Mouse (Mus musculus) left cerebral cortex, adult 2 months (tissue): ENCODE results near the gene Gucy2e. TPM values are rescaled to one million over a fixed set of nuclear protein-coding genes. Genes with fewer than 3 reads are reported as not detected.

Experiments used
- DNase-seq, 2 experiments: peaks; one replicate each; pipeline ENCODE4 v3.0.0; 2021 to 2022; ENCODE audit warnings: low spot score in 2 of 2, mixed read lengths in 1 of 2; ENCODE audit errors: extremely low spot score in 1 of 2
- H3K27ac ChIP-seq: fragments of 200-600 bp; 2 replicates; pipeline ENCODE4 v1.8.1; 2022
- H3K4me3 ChIP-seq: fragments of 200-600 bp; 2 replicates; pipeline ENCODE4 v1.8.1; 2022
- CTCF ChIP-seq: fragments of 200-600 bp; IDR thresholded peaks from 2 replicates; pipeline ENCODE4 v1.8.1; 2022; ENCODE audit warnings: antibody characterized with exemption, mild to moderate bottlenecking, moderate library complexity
- intact Hi-C: fragments of 180-260 bp; cut with DNase I; formaldehyde crosslinking; loops from one replicate; pipeline ENCODE4 v1.15.1; 2025
- total RNA-seq, 2 experiments: library from RNA; stranded (reverse); gene quantifications; 2 replicates each; pipeline ENCODE4 v1.2.3; 2021

Gene Gucy2e
- total RNA-seq, 2 experiments from 2014 or later = 1.0 to 1.3 TPM

DNA sequence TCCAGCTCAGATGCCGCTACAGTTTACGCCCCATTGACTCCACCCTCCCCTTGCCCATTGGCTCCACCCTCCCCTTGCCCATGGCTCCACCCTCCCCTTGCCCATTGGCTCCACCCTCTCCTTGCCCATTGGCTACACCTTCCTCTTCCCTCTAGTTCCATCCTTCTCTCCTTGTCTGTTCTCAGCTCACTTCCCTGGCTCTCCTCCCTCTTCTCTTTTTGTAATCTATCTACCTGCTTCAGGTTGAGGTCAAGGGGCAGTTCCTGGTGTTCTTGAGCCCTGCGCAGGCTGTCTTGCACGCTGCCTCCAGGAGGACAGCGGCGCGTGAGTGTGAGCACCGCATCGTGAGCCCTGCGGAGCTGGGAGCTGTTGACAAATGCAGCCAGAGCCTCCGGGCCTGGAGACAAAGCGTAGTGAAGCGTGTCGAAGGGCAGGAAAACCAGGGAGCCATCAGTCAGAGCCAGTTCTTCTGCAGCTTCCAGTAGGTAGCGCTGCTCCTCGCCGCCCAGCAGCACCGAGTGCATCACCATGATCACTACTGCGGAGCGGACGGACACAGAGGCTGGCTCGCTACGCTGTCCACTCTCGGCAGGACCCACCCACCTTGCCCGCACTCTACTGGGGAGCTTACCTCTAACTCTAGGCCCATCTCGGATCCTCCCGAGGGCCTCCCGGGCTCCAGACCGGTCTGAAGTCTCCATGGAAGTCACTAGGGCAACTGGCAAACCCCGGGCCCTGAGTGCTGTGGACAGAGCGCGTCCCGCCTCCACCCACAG lies 1.4 kb downstream of the Gucy2e start:
- DNase-seq = peak; percentile 68
- intact Hi-C loops = loop anchor here (2.0 to 5.0 kb wide), 2 partner anchors 43 to 173 kb away; no protein-coding TSS in a partner anchor
- Histone ChIP-seq H3K4me3 (peak overlapping the region; percentile 62), H3K27ac (peak overlapping the region; percentile 83)
- peak; percentile 34 for TF ChIP-seq CTCF

GRCm38 (mm10) chr11:69233141-69233540 lies 3.7 kb downstream of the Gucy2e start:
- intact Hi-C loops = loop anchor here (5.0 kb wide), 1 partner anchor 101 kb away; no protein-coding TSS in a partner anchor
- Histone ChIP-seq H3K4me3 (no peak overlapping the region), H3K27ac (no peak overlapping the region)
- no peak for TF ChIP-seq CTCF
- no peak for DNase-seq

DNA sequence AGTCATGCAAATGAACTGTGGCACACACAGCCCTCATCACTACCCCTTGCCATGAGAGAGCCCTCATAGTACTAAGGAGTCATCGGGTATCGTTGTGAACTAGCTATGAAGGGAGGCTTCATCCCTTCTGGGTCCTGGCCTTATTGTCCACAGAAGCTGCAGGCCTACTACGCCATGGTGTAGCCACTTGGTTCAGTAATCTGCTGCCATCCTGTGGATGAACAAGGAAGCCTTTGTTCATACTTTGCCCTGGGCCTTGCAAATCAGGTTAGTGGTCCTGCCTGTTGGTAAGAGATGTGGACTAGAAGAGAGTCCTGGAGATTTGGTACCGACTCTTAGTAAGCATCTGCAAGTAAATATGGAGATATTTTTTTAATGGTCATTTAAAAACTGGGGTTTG lies 6.4 kb downstream of the Gucy2e start:
- Histone ChIP-seq H3K4me3 (no peak overlapping the region), H3K27ac (no peak overlapping the region)
- intact Hi-C loops = loop anchor here (1.0 to 5.0 kb wide), 2 partner anchors 37 to 98 kb away; no protein-coding TSS in a partner anchor
- TF ChIP-seq CTCF = peak; percentile 37
- no peak for DNase-seq

GRCm38 (mm10) chr11:69225715-69226114 lies 11.1 kb downstream of the Gucy2e start:
- intact Hi-C loops = no loop called here
- no peak for TF ChIP-seq CTCF
- DNase-seq = no peak
- H3K4me3 ChIP-seq = no peak overlapping the region
- H3K27ac ChIP-seq = no peak overlapping the region

GRCm38 (mm10) chr11:69223101-69223500 lies 13.7 kb downstream of the Gucy2e start:
- no peak overlapping the region for H3K27ac ChIP-seq
- intact Hi-C loops = no loop called here
- no peak for TF ChIP-seq CTCF

DNA sequence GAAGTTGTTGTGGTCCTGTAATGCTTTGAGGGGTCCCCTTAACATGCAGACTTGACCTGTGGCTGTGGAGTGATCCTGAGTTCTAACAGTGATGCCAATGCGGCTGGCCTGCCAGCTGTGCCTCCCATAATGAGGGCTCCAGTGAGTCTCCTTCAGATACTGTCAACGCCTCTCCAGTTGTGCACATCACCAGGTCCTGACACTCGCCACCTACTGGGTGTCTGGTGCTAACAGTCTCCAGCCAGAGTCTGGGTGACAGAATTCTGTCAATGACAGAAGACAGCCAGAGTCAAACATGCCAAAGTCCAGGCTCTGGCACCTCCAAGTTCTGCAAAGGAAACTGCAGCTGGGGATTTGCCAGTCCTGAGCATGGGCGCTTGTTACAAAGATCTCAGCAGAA lies 15.8 kb downstream of the Gucy2e start:
- Histone ChIP-seq H3K4me3 (no peak overlapping the region), H3K27ac (no peak overlapping the region)
- intact Hi-C loops = no loop called here
- TF ChIP-seq CTCF = no peak
- DNase-seq = no peak

More at GRCm38 (mm10) chr11:69223101-69223500, 13.7 kb downstream of the Gucy2e start:
- no peak overlapping the region for H3K4me3 ChIP-seq
- no peak for DNase-seq

DNA sequence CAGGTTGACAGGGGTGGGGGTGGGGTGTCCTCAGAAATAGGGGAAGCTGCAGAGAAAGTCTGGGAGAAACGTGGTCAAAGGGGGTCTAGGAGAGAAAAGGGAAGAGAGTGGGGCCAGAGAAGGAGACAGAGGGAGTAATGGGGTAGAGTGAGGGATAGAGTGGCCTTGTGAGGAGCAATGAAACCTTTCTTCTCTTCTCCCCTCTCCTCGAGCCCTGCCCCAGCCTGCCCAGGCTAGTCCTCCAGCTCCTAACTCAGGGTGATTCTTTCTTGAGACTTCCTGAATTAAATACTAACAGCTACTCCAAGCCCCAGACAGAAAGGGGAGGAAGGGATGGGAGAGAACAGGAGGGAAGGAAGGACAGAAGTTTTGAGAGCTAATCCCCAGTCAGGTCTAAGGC lies 18.2 kb downstream of the Gucy2e start:
- TF ChIP-seq CTCF = no peak
- DNase-seq = no peak
- no peak overlapping the region for H3K27ac ChIP-seq
- intact Hi-C loops = no loop called here
- no peak overlapping the region for H3K4me3 ChIP-seq

DNA sequence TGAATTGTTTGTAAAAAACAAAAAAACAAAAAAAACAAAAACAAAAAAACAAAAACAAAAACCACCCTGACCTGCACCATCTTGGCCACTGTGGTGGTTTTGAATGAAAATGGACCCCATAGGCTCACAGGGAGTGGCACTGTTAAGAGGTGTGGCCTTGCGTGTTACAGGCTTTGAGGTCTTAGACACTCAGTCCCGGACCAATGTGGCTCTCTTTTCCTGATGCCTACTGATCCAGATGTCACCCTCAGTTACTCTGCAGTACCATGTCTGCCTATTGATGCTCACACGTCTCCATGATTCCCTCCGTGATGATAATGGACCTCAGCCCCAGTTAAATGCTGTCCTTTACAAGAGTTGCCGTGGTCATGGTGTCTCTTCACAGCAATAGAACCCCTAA lies 19.4 kb downstream of the Gucy2e start:
- no peak for TF ChIP-seq CTCF
- DNase-seq = no peak
- H3K27ac ChIP-seq = no peak overlapping the region
- no peak overlapping the region for H3K4me3 ChIP-seq
- intact Hi-C loops = no loop called here

DNA sequence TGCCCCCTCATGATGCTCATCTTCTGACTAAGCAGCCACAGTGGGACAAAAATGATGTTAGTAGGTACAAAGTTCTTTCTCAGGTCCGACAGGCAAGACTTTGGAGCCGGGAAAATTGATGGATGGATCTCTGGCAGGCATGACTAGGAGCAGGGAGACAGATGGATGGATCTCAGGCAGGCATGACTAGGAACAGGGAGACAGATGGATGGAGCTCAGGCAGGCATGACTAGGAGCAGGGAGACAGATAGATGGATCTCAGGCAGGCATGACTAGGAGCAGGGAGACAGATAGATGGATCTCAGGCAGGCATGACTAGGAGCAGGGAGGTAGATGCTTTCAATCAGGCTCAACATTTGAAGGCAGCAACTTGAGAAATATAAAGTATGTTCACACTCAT lies 25.4 kb downstream of the Gucy2e start:
- Histone ChIP-seq H3K27ac (peak overlapping the region; percentile 53; the same call in 1 of the 2 replicates), H3K4me3 (peak overlapping the region; percentile 47)
- intact Hi-C loops = no loop called here
- no peak for TF ChIP-seq CTCF
- DNase-seq = peak; percentile 30 to 43

DNA sequence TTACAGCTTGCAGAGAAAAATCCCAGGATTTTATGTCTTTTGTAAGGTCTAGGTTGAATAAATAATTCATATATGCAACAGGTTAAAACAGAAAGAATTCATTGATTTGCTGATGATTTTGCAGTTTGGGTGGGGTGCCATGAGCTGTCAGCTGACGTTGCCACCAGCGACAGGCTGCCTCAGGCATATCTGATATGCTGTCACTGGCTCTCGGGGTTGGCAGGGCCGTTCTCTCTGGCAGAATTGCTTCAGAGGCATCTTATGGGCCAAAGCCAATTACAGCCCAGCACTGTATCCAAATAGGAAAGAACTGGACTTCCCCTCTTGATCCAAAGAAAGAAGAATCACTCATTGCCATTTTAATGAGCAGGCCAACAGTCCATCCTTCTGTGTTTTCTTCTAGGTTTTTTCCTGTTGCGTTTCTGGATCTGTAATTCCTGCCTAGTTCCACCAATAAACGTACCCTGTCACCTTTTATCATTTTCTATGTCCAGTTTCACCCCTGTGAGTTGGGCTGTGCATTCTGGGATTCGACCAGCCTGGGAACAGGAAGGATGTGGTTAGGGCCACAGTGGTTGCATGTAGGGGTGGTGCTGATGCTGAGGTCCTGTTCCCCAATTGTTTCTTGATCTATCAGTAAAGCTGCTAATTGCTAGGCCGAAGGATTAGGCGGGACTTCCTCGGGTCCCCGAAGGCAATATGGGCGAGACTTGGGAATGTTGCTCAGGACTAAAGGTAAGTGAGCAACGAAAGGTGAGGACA lies 34.2 kb downstream of the Gucy2e start:
- H3K4me3 ChIP-seq = no peak overlapping the region
- no peak for DNase-seq
- intact Hi-C loops = no loop called here
- no peak for TF ChIP-seq CTCF
- H3K27ac ChIP-seq = no peak overlapping the region

DNA sequence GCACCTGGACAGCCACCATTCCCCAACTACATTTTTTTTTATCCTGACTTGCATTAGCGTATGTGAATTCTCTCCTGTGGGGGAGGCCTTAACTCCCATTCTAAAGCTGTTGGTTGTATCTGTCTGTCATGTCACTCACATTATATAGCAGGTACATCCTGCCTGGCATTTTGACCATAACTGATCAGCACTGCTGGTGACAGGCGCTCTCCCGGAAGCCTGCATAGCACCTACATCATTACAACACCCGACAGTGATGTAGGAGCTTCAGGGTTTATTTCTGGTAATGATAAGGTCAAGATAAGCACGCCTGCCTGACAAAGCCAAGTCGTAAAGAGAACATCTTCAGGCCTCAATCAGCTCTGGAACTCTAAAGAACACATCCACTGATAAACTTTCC lies 36.6 kb downstream of the Gucy2e start:
- Histone ChIP-seq H3K27ac (no peak overlapping the region), H3K4me3 (no peak overlapping the region)
- intact Hi-C loops = no loop called here
- TF ChIP-seq CTCF = no peak
- no peak for DNase-seq

DNA sequence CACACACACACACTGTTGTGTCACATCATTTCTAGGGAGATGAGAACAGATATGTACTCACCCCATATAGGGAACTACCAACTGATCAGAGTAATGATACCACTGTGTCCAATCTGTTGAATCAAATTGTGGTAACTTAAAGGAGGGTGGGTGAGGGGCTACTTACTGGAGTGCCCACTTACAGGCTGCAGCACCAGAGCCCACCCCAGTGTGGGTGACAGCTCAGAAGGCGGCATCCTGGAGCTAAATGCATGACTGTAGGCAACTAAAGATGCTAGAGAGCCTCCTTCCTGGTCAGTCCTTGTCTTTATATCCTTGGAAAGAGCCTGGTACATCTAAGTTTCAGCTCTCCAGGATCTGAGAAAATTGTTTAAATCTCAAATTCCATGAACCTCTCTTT lies 37.6 kb downstream of the Gucy2e start:
- no peak for DNase-seq
- no peak overlapping the region for H3K4me3 ChIP-seq
- TF ChIP-seq CTCF = no peak
- no peak overlapping the region for H3K27ac ChIP-seq
- intact Hi-C loops = no loop called here

DNA sequence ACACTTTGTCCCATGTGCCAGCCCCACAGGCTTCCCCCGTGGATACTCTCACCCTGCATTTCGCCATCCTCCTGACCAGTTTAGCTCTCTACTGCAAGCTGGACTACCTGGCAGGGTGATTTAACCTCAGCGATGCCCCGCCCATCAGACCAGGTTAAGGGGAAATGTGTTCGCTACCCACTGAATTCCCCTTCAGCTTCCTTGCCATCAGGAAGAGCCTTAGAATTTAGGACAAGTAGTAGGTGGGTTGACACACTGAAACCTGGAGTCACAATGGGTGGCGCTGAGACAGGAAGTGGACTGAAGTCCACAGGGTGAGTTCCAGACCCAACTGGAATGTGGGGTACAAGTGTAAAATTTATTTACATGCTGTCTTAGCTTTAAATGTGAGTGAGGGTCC lies 39.1 kb downstream of the Gucy2e start, which contains the start of gene Alox8:
Alox8 (minus strand) TSS at position 101 of the 400 bp plus-strand sequence.
- no peak for TF ChIP-seq CTCF
- intact Hi-C loops = no loop called here
- H3K4me3 ChIP-seq = peak within 1 kb of the TSS; percentile 43
- no peak within 1 kb of the TSS for H3K27ac ChIP-seq
- no peak for DNase-seq
